Mouse (Mus musculus) WW6 (cell line): ENCODE measurements around the gene Fkbp8.

Source experiments
- DNase-seq: peaks from one replicate; pipeline ENCODE4 v3.0.0-alpha.2; 2013; ENCODE audit warnings: low read depth, low spot score

Gene Fkbp8

GRCm38 (mm10) chr8:70528182-70528797, 766 bp downstream of the Fkbp8 start:
- no peak for DNase-seq

- DNase-seq: no peak
These were observed 1.8 kb downstream of the Fkbp8 start for GRCm38 (mm10) chr8:70529299-70529698.

GRCm38 (mm10) chr8:70529741-70530161, 2.2 kb downstream of the Fkbp8 start:
- no peak for DNase-seq

- DNase-seq: no peak
These were observed 2.8 kb downstream of the Fkbp8 start for GRCm38 (mm10) chr8:70530314-70530713.

- DNase-seq: no peak
These were observed 6.8 kb downstream of the Fkbp8 start for GRCm38 (mm10) chr8:70534281-70534680.

GRCm38 (mm10) chr8:70535221-70535620, 7.7 kb downstream of the Fkbp8 start:
- DNase-seq: no peak

- DNase-seq: no peak
These were observed 8.2 kb downstream of the Fkbp8 start for GRCm38 (mm10) chr8:70535701-70536100.

GRCm38 (mm10) chr8:70538024-70538579, 10.6 kb downstream of the Fkbp8 start:
- DNase-seq: no peak

GRCm38 (mm10) chr8:70538633-70539076, 11.1 kb downstream of the Fkbp8 start:
- DNase-seq: peak; percentile 99

GRCm38 (mm10) chr8:70539077-70539813, 11.7 kb downstream of the Fkbp8 start, which contains the start of gene Ell:
Ell (plus strand) TSS chr8:70539457.
- DNase-seq: peak; percentile 100

- DNase-seq: no peak
These were observed 12.5 kb downstream of the Fkbp8 start for GRCm38 (mm10) chr8:70540013-70540506.

GRCm38 (mm10) chr8:70540507-70541071, 13.1 kb downstream of the Fkbp8 start:
- no peak for DNase-seq

GRCm38 (mm10) chr8:70541081-70541480, 13.6 kb downstream of the Fkbp8 start:
- no peak for DNase-seq

GRCm38 (mm10) chr8:70544200-70544687, 16.7 kb downstream of the Fkbp8 start:
- DNase-seq: no peak

GRCm38 (mm10) chr8:70546412-70546811, 18.9 kb downstream of the Fkbp8 start:
- DNase-seq: no peak

- no peak for DNase-seq
These were observed 20.2 kb downstream of the Fkbp8 start for GRCm38 (mm10) chr8:70547762-70548161.

GRCm38 (mm10) chr8:70549412-70550184, 22.1 kb downstream of the Fkbp8 start:
- DNase-seq: no peak

- no peak for DNase-seq
These were observed 24.1 kb downstream of the Fkbp8 start for GRCm38 (mm10) chr8:70551558-70552161.

GRCm38 (mm10) chr8:70552836-70553235, 25.3 kb downstream of the Fkbp8 start:
- no peak for DNase-seq

- no peak for DNase-seq
These were observed 26.2 kb downstream of the Fkbp8 start for GRCm38 (mm10) chr8:70553740-70554139.
